Mouse (Mus musculus) neural tube, embryonic 15.5 days (tissue): ENCODE results near the gene Mgarp. TPM values are rescaled to one million over a fixed set of nuclear protein-coding genes. Genes with fewer than 3 reads are reported as not detected.
A peak's percentile ranks its signal among the peaks of the same experiment; 100 is the strongest.
"Not testable (repeated sequence)": the region's sequence is repeated elsewhere in the genome, so short reads cannot be mapped to it uniquely, and the experiment has no call there.

Experiments used
- ATAC-seq: fragments of 200-750 bp; cut with Nextera tagmentation; 2 replicates; pipeline ENCODE4 v1.8.0; 2017; ENCODE audit warnings: mild to moderate bottlenecking, moderate TSS enrichment, moderate library complexity; ENCODE audit not compliant: low FRiP score
- H3K27ac ChIP-seq: fragments of 300-500 bp; sonication (generic); replicated peaks from 2 replicates; pipeline ENCODE4 v1.5.1; 2015; ENCODE audit warnings: mild to moderate bottlenecking, inconsistent platforms
- H3K27me3 ChIP-seq: fragments of 300-500 bp; sonication (generic); replicated peaks from 2 replicates; pipeline ENCODE4 v1.6.1; 2015; ENCODE audit warnings: inconsistent platforms
- H3K36me3 ChIP-seq: fragments of 300-500 bp; sonication (generic); 2 replicates; pipeline ENCODE4 v1.6.1; 2015; ENCODE audit warnings: inconsistent platforms
- H3K4me1 ChIP-seq: fragments of 300-500 bp; sonication (generic); 2 replicates; pipeline ENCODE4 v1.6.1; 2015; ENCODE audit warnings: inconsistent platforms
- H3K4me2 ChIP-seq: fragments of 300-500 bp; sonication (generic); 2 replicates; pipeline ENCODE4 v1.6.1; 2015; ENCODE audit warnings: inconsistent platforms, mild to moderate bottlenecking, moderate library complexity
- H3K4me3 ChIP-seq: fragments of 300-500 bp; sonication (generic); replicated peaks from 2 replicates; pipeline ENCODE4 v1.5.1; 2015; ENCODE audit warnings: mild to moderate bottlenecking, inconsistent platforms
- H3K9ac ChIP-seq: fragments of 300-500 bp; sonication (generic); replicated peaks from 2 replicates; pipeline ENCODE4 v1.6.1; 2015; ENCODE audit warnings: mild to moderate bottlenecking, inconsistent platforms
- H3K9me3 ChIP-seq: fragments of 300-500 bp; sonication (generic); replicated peaks from 2 replicates; pipeline ENCODE4 v1.6.1; 2016; ENCODE audit warnings: inconsistent platforms
- WGBS: fragments of 180-500 bp; shearing (Covaris S2); methylation state at CpG from one replicate; pipeline ENCODE4 v1.1.7; 2015; ENCODE audit warnings: mixed read lengths; 5-methylcytosine and 5-hydroxymethylcytosine counted together
- polyA plus RNA-seq: library from polyadenylated mRNA; unstranded; fragments of >200 nt; fragmentation: Nextera tagmentation; extraction: Ambion mirVana; gene quantifications from 2 replicates; pipeline ENCODE4 v1.2.1, GENCODE M21; 2015

Gene Mgarp
- polyA plus RNA-seq, 1 experiment from 2014 or later = 0.81 TPM

- peak overlapping the region; percentile 84 for H3K4me2 ChIP-seq
- H3K27me3 ChIP-seq = peaks cover 10% of the 10 kb centered on the region
- H3K27ac ChIP-seq = peak overlapping the region; percentile 10; the same call in 1 of the 2 replicates
- WGBS = 6% methylated on average over 31 of the region's 31 CpGs
- peak overlapping the region; percentile 41 for H3K4me3 ChIP-seq
- no peaks in the 10 kb centered on the region for H3K9me3 ChIP-seq
- H3K4me1 ChIP-seq = peaks cover 10% of the 10 kb centered on the region
- no peaks in the 10 kb centered on the region for H3K36me3 ChIP-seq
- ATAC-seq = peak; percentile 93
- H3K9ac ChIP-seq = peak overlapping the region; percentile 46
These were observed 31.6 kb downstream of the Mgarp start for GRCm38 (mm10) chr3:51364703-51365516.

DNA sequence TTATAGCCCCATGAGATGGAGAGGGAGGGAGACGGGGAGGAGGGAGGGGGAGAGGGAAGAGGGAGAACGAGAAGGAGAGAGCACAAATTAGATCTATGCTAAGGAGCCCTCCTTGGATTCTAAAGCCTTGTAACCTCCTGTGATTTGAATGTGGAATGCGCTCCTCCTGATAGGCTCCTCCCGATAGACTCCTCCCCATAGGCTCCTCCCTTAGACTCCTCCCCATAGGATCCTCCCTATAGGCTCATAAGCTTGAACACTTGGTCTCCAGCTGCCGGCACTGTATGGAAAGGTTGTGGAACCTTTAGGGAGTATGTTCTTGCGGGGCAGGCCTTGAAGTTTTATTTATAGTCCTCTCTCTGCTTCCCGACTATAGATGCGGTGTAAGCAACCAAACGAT lies 35.5 kb downstream of the Mgarp start:
- Histone ChIP-seq H3K4me1 (peaks cover 22% of the 10 kb centered on the region), H3K4me3 (no peak overlapping the region), H3K36me3 (no peaks in the 10 kb centered on the region), H3K27ac (no peak overlapping the region), H3K9me3 (no peaks in the 10 kb centered on the region), H3K9ac (no peak overlapping the region), H3K27me3 (peaks cover 30% of the 10 kb centered on the region), H3K4me2 (no peak overlapping the region)
- 24% methylated on average over 8 of the region's 9 CpGs for WGBS
- ATAC-seq = no peak

GRCm38 (mm10) chr3:51359558-51360307 lies 36.8 kb downstream of the Mgarp start:
- Histone ChIP-seq H3K4me3 (peak overlapping the region; percentile 51; the same call in 1 of the 2 replicates), H3K9me3 (no peaks in the 10 kb centered on the region), H3K36me3 (no peaks in the 10 kb centered on the region), H3K4me1 (peaks cover 15% of the 10 kb centered on the region), H3K27me3 (peaks cover 30% of the 10 kb centered on the region), H3K9ac (no peak overlapping the region), H3K27ac (no peak overlapping the region), H3K4me2 (peak overlapping the region; percentile 73)
- no peak for ATAC-seq
- WGBS = 31% methylated on average over 14 of the region's 14 CpGs

- peak overlapping the region; percentile 48 for H3K9ac ChIP-seq
- WGBS = under 1% methylated on average over 50 of the region's 50 CpGs
- peaks cover 12% of the 10 kb centered on the region for H3K4me1 ChIP-seq
- H3K36me3 ChIP-seq = no peaks in the 10 kb centered on the region
- ATAC-seq = peak; percentile 73
- peaks cover 29% of the 10 kb centered on the region for H3K27me3 ChIP-seq
- peak overlapping the region; percentile 73 for H3K4me2 ChIP-seq
- H3K9me3 ChIP-seq = no peaks in the 10 kb centered on the region
- no peak overlapping the region for H3K27ac ChIP-seq
- H3K4me3 ChIP-seq = peak overlapping the region; percentile 51
These were observed 37.6 kb downstream of the Mgarp start for GRCm38 (mm10) chr3:51358660-51359557.

DNA sequence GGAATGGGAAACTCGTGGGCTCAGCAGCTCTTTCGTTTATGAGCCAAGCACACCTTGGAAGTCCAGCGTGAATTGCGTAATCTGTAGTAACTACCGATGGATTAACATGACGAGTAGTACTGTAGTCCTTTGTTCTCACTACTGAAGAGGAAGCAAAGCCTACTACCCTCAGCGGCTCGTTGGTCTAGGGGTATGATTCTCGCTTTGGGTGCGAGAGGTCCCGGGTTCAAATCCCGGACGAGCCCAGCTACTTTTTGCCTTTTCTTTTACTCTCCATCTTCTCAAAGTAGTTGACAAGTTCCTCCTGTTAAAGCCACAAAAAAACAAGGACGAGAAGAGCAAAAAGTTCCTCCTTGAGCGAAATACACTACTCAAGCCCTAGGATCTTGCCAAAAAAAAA lies 38.4 kb downstream of the Mgarp start:
- Histone ChIP-seq H3K9me3 (no peaks in the 10 kb centered on the region), H3K4me3 (peak overlapping the region; percentile 51), H3K36me3 (no peaks in the 10 kb centered on the region), H3K4me2 (peak overlapping the region; percentile 73), H3K9ac (no peak overlapping the region), H3K27ac (no peak overlapping the region), H3K27me3 (peaks cover 25% of the 10 kb centered on the region), H3K4me1 (peaks cover 12% of the 10 kb centered on the region)
- 1% methylated on average over 15 of the region's 15 CpGs for WGBS
- ATAC-seq = peak; percentile 70; the same call in 1 of the 2 replicates

DNA sequence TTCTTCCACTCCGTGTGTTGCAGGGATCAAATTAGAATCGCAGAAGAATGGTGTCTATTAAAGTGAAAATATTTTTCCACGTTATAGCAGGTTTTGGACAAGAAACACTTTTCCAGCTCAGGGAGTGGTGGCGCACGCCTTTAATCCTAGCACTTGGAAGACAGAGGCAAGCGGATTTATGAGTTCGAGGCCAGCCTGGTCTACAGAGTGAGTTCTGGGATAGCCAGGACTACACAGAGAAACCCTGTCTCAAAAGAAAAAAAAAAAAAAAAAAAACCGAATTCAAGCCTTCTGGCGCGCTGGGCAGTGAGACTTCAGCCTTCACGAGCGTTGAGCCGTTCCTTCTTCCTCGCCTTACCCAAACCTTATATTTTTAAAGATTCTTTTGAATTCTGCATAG lies 38.9 kb downstream of the Mgarp start:
- peak overlapping the region; percentile 51 for H3K4me3 ChIP-seq
- no peak overlapping the region for H3K27ac ChIP-seq
- H3K4me1 ChIP-seq = peaks cover 12% of the 10 kb centered on the region
- H3K9me3 ChIP-seq = no peaks in the 10 kb centered on the region
- H3K9ac ChIP-seq = no peak overlapping the region
- 12% methylated on average over 14 of the region's 14 CpGs for whole genome bisulfite sequencing
- no peaks in the 10 kb centered on the region for H3K36me3 ChIP-seq
- ATAC-seq = no peak
- peaks cover 25% of the 10 kb centered on the region for H3K27me3 ChIP-seq
- peak overlapping the region; percentile 73 for H3K4me2 ChIP-seq

DNA sequence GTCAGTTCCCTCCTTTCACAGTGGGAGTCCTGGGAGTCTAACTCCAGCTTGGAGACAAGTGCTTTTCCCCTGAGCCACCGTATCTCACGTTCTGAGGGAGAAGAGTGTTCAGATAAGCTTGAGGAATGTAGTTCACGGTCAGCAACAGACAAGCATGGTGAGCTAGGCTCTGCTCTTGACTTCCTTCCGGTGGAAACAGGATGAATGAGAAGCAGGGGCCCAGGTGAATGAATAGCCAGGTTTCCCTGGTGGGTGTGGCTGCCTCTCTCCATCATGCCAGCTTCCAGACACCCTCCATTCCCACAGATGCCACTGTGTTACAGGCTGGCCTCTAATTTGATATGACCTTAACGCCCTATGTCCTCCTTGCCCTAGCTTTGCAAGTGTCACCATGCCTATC lies 39.5 kb downstream of the Mgarp start:
- H3K4me1 ChIP-seq = peaks cover 12% of the 10 kb centered on the region
- H3K27ac ChIP-seq = no peak overlapping the region
- ATAC-seq = no peak
- peaks cover 25% of the 10 kb centered on the region for H3K27me3 ChIP-seq
- H3K36me3 ChIP-seq = no peaks in the 10 kb centered on the region
- no peak overlapping the region for H3K9ac ChIP-seq
- no peak overlapping the region for H3K4me2 ChIP-seq
- no peaks in the 10 kb centered on the region for H3K9me3 ChIP-seq
- H3K4me3 ChIP-seq = no peak overlapping the region
- 45% methylated on average over 5 of the region's 5 CpGs for WGBS

DNA sequence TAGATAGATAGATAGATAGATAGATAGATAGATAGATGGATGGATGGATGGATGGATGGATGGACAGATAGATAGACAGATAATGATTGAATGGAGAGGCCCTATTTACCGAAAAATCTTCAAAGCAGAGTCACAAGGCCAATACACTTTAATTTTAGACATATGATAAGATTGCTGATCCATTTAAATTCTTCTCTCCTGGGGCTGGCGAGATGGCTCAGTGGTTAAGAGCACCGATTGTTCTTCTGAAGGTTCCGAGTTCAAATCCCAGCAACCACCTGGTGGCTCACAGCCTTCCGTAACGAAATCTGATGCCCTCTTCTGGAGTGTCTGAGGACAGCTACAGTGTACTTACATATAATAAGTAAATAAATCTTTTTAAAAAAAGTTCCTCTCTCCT lies 41.6 kb downstream of the Mgarp start:
- not testable (repeated sequence) for H3K4me2 ChIP-seq, H3K9me3 ChIP-seq, H3K36me3 ChIP-seq, H3K9ac ChIP-seq, H3K27ac ChIP-seq, ATAC-seq, H3K4me3 ChIP-seq
- Histone ChIP-seq H3K27me3 (peaks cover 20% of the 10 kb centered on the region), H3K4me1 (peaks cover 12% of the 10 kb centered on the region)
- WGBS = 91% methylated on average over 6 of the region's 6 CpGs

DNA sequence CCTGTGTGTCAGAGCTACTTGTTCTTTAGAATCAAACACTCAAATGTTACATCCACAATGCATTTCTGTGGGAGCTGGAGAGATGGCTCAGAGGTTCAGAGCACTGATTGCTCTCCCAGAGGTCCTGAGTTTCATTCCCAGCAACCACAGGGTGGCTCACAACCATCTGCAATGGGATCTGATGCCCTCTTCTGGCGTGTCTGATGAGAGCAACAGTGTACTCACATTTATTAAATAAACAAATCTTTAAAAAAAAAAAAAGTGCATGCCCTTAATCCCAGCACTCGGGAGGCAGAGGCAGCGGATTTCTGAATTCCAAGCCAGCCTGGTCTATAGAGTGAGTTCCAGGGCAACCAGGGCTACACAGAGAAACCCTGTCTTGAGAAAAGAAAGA lies 42.5 kb downstream of the Mgarp start:
- no peak overlapping the region for H3K4me3 ChIP-seq
- 77% methylated on average over 3 of the region's 3 CpGs for WGBS
- H3K4me1 ChIP-seq = peaks cover 10% of the 10 kb centered on the region
- H3K36me3 ChIP-seq = no peaks in the 10 kb centered on the region
- H3K4me2 ChIP-seq = no peak overlapping the region
- H3K27ac ChIP-seq = no peak overlapping the region
- peaks cover 12% of the 10 kb centered on the region for H3K27me3 ChIP-seq
- no peaks in the 10 kb centered on the region for H3K9me3 ChIP-seq
- no peak overlapping the region for H3K9ac ChIP-seq
- no peak for ATAC-seq

- WGBS = 77% methylated on average over 4 of the region's 4 CpGs
- H3K4me1 ChIP-seq = peaks cover 4% of the 10 kb centered on the region
- H3K9ac ChIP-seq = no peak overlapping the region
- H3K27ac ChIP-seq = no peak overlapping the region
- H3K36me3 ChIP-seq = no peaks in the 10 kb centered on the region
- no peak overlapping the region for H3K4me2 ChIP-seq
- peaks cover 7% of the 10 kb centered on the region for H3K27me3 ChIP-seq
- no peak for ATAC-seq
- no peak overlapping the region for H3K4me3 ChIP-seq
- no peaks in the 10 kb centered on the region for H3K9me3 ChIP-seq
These were observed 43.1 kb downstream of the Mgarp start for GRCm38 (mm10) chr3:51353325-51354033.

GRCm38 (mm10) chr3:51350806-51351205 lies 45.7 kb downstream of the Mgarp start:
- H3K4me2 ChIP-seq = no peak overlapping the region
- ATAC-seq = no peak
- H3K27me3 ChIP-seq = no peaks in the 10 kb centered on the region
- H3K4me3 ChIP-seq = no peak overlapping the region
- H3K9me3 ChIP-seq = no peaks in the 10 kb centered on the region
- H3K36me3 ChIP-seq = no peaks in the 10 kb centered on the region
- WGBS = 37% methylated on average over 3 of the region's 3 CpGs
- H3K9ac ChIP-seq = no peak overlapping the region
- H3K27ac ChIP-seq = no peak overlapping the region
- no peaks in the 10 kb centered on the region for H3K4me1 ChIP-seq
